Mouse (Mus musculus): Measurements from ENCODE around the gene Armh2. TPM values are rescaled to one million over a fixed set of nuclear protein-coding genes. Genes with fewer than 3 reads are reported as not detected.

The Armh2 gene
- total and polyA plus RNA-seq, 2 experiments from 2014 or later = not detected

- no peak overlapping the region for H3K27ac ChIP-seq (ENCODE audit: low read depth, low read length)
- H3K9ac ChIP-seq (replicated peaks; ENCODE audit: low read length, poor library complexity, severe bottlenecking) = no peak overlapping the region
- 81% methylated on average over 10 of the region's 10 CpGs for WGBS
- ATAC-seq (ENCODE audit: low FRiP score) (no peak), DNase-seq (ENCODE audit: low spot score) (no peak)
- no peak overlapping the region for H3K4me3 ChIP-seq (ENCODE audit: low read depth, low read length)
- H3K4me2 ChIP-seq (ENCODE audit: low read depth, low read length, poor library complexity, severe bottlenecking) = no peak overlapping the region
- no peaks in the 10 kb centered on the region for H3K9me3 ChIP-seq (ENCODE audit: low read length)
- no peak for TF ChIP-seq CTCF (IDR thresholded peaks at IDR 0.05)
- no peaks in the 10 kb centered on the region for H3K4me1 ChIP-seq (ENCODE audit: insufficient read depth, low read length)
- no peaks in the 10 kb centered on the region for H3K27me3 ChIP-seq (ENCODE audit: insufficient read depth, low read length)
- peaks cover 31% of the 10 kb centered on the region for H3K36me3 ChIP-seq (ENCODE audit: insufficient read depth, low read length)
Measured at GRCm38 (mm10) chr13:24721502-24721901, 19.5 kb upstream of the Armh2 start.

- DNase-seq (ENCODE audit: low spot score) (no peak), ATAC-seq (ENCODE audit: low FRiP score) (no peak)
- no peak overlapping the region for H3K4me2 ChIP-seq (ENCODE audit: low read depth, low read length, poor library complexity, severe bottlenecking)
- no peak overlapping the region for H3K4me3 ChIP-seq (ENCODE audit: low read depth, low read length)
- H3K27me3 ChIP-seq (ENCODE audit: insufficient read depth, low read length) = no peaks in the 10 kb centered on the region
- H3K36me3 ChIP-seq (ENCODE audit: insufficient read depth, low read length) = peaks cover 13% of the 10 kb centered on the region
- WGBS = 58% methylated on average over 8 of the region's 8 CpGs
- no peak for TF ChIP-seq CTCF (IDR thresholded peaks at IDR 0.05)
- no peaks in the 10 kb centered on the region for H3K9me3 ChIP-seq (ENCODE audit: low read length)
- H3K27ac ChIP-seq (ENCODE audit: low read depth, low read length) = no peak overlapping the region
- no peaks in the 10 kb centered on the region for H3K4me1 ChIP-seq (ENCODE audit: insufficient read depth, low read length)
- no peak overlapping the region for H3K9ac ChIP-seq (replicated peaks; ENCODE audit: low read length, poor library complexity, severe bottlenecking)
Measured at GRCm38 (mm10) chr13:24723699-24724394, 17.2 kb upstream of the Armh2 start.

GRCm38 (mm10) chr13:24724395-24724759 lies 16.7 kb upstream of the Armh2 start:
- Histone ChIP-seq H3K27me3 (ENCODE audit: insufficient read depth, low read length) (no peaks in the 10 kb centered on the region), H3K9me3 (ENCODE audit: low read length) (no peaks in the 10 kb centered on the region), H3K9ac (replicated peaks; ENCODE audit: low read length, poor library complexity, severe bottlenecking) (no peak overlapping the region), H3K27ac (ENCODE audit: low read depth, low read length) (no peak overlapping the region), H3K36me3 (ENCODE audit: insufficient read depth, low read length) (peaks cover 13% of the 10 kb centered on the region), H3K4me3 (ENCODE audit: low read depth, low read length) (no peak overlapping the region), H3K4me1 (ENCODE audit: insufficient read depth, low read length) (no peaks in the 10 kb centered on the region), H3K4me2 (ENCODE audit: low read depth, low read length, poor library complexity, severe bottlenecking) (no peak overlapping the region)
- 59% methylated on average over 4 of the region's 4 CpGs for WGBS
- no peak for ATAC-seq (ENCODE audit: low FRiP score)
- DNase-seq (ENCODE audit: low spot score) = no peak
- no peak for TF ChIP-seq CTCF (IDR thresholded peaks at IDR 0.05)

- 92% methylated on average over 5 of the region's 5 CpGs for WGBS
- Histone ChIP-seq H3K9ac (replicated peaks; ENCODE audit: low read length, poor library complexity, severe bottlenecking) (no peak overlapping the region), H3K27me3 (ENCODE audit: insufficient read depth, low read length) (no peaks in the 10 kb centered on the region), H3K4me3 (ENCODE audit: low read depth, low read length) (no peak overlapping the region), H3K27ac (ENCODE audit: low read depth, low read length) (no peak overlapping the region), H3K9me3 (ENCODE audit: low read length) (no peaks in the 10 kb centered on the region), H3K36me3 (ENCODE audit: insufficient read depth, low read length) (peaks cover 11% of the 10 kb centered on the region), H3K4me2 (ENCODE audit: low read depth, low read length, poor library complexity, severe bottlenecking) (no peak overlapping the region), H3K4me1 (ENCODE audit: insufficient read depth, low read length) (no peaks in the 10 kb centered on the region)
- ATAC-seq (ENCODE audit: low FRiP score) (no peak), DNase-seq (ENCODE audit: low spot score) (no peak)
- no peak for TF ChIP-seq CTCF (IDR thresholded peaks at IDR 0.05)
Measured at GRCm38 (mm10) chr13:24729128-24729527, 11.9 kb upstream of the Armh2 start.

GRCm38 (mm10) chr13:24734502-24734901 lies 6.5 kb upstream of the Armh2 start:
- peaks cover 9% of the 10 kb centered on the region; the same call in 1 of the 2 replicates for H3K36me3 ChIP-seq (ENCODE audit: insufficient read depth, low read length)
- no peak; the same call in 1 of the 2 replicates for ATAC-seq (ENCODE audit: low FRiP score)
- no peak overlapping the region for H3K4me3 ChIP-seq (ENCODE audit: low read depth, low read length)
- TF ChIP-seq CTCF (IDR thresholded peaks at IDR 0.05) = no peak
- H3K4me2 ChIP-seq (ENCODE audit: low read depth, low read length, poor library complexity, severe bottlenecking) = no peak overlapping the region
- DNase-seq (ENCODE audit: low spot score) = no peak
- 92% methylated on average over 5 of the region's 5 CpGs for WGBS
- no peaks in the 10 kb centered on the region for H3K27me3 ChIP-seq (ENCODE audit: insufficient read depth, low read length)
- no peaks in the 10 kb centered on the region for H3K9me3 ChIP-seq (ENCODE audit: low read length)
- H3K9ac ChIP-seq (replicated peaks; ENCODE audit: low read length, poor library complexity, severe bottlenecking) = no peak overlapping the region
- no peak overlapping the region for H3K27ac ChIP-seq (ENCODE audit: low read depth, low read length)
- H3K4me1 ChIP-seq (ENCODE audit: insufficient read depth, low read length) = no peaks in the 10 kb centered on the region

- no peak for TF ChIP-seq CTCF (IDR thresholded peaks at IDR 0.05)
- ATAC-seq (ENCODE audit: low FRiP score) (no peak), DNase-seq (ENCODE audit: low spot score) (no peak)
- Histone ChIP-seq H3K9ac (replicated peaks; ENCODE audit: low read length, poor library complexity, severe bottlenecking) (no peak overlapping the region), H3K4me1 (ENCODE audit: insufficient read depth, low read length) (no peaks in the 10 kb centered on the region), H3K36me3 (ENCODE audit: insufficient read depth, low read length) (peaks cover 6% of the 10 kb centered on the region; the same call in 1 of the 2 replicates), H3K27me3 (ENCODE audit: insufficient read depth, low read length) (no peaks in the 10 kb centered on the region), H3K9me3 (ENCODE audit: low read length) (no peaks in the 10 kb centered on the region), H3K4me3 (ENCODE audit: low read depth, low read length) (no peak overlapping the region), H3K4me2 (ENCODE audit: low read depth, low read length, poor library complexity, severe bottlenecking) (no peak overlapping the region), H3K27ac (ENCODE audit: low read depth, low read length) (no peak overlapping the region)
- WGBS = 89% methylated on average over 6 of the region's 6 CpGs
Measured at GRCm38 (mm10) chr13:24735608-24736131, 5.4 kb upstream of the Armh2 start.

All from midbrain, postnatal 0 days (tissue).